Mouse (Mus musculus) MEL (cell line): Measurements from ENCODE around the gene Isg20l2. TPM values are rescaled to one million over a fixed set of nuclear protein-coding genes. Genes with fewer than 3 reads are reported as not detected.

ENCODE experiments used
- DNase-seq: peaks from one replicate; pipeline ENCODE4 v3.0.0; 2011; ENCODE audit warnings: low read depth, low spot score
- H3K27ac ChIP-seq: 2 replicates; pipeline ENCODE4 v1.5.1; 2012; ENCODE audit warnings: low read depth, mild to moderate bottlenecking, control low read depth, low read length, moderate library complexity; ENCODE audit not compliant: control insufficient read depth
- H3K27me3 ChIP-seq, 2 experiments: fragments of 150-350 bp in 1 of 2; sonication (generic) in 1 of 2; 2 replicates each; pipeline ENCODE4 v1.6.1; 2012; ENCODE audit warnings: low read length in 2 of 2, mild to moderate bottlenecking in 2 of 2, improper control_type of control experiment in 1 of 2, moderate library complexity in 1 of 2; ENCODE audit not compliant: insufficient read depth in 2 of 2, control insufficient read depth in 1 of 2
- H3K36me3 ChIP-seq, 2 experiments: 2 replicates each; pipeline ENCODE4 v1.6.1; 2012 to 2014; ENCODE audit warnings: low read length in 2 of 2, improper control_type of control experiment in 1 of 2, inconsistent platforms in 1 of 2, mild to moderate bottlenecking in 1 of 2; ENCODE audit not compliant: insufficient read depth in 2 of 2, control insufficient read depth in 1 of 2
- H3K4me1 ChIP-seq, 2 experiments: fragments of 150-350 bp in 1 of 2; sonication (generic) in 1 of 2; 2 replicates each; pipeline ENCODE4 v1.6.1; 2012; ENCODE audit warnings: low read length in 2 of 2, improper control_type of control experiment in 1 of 2, mild to moderate bottlenecking in 1 of 2; ENCODE audit not compliant: insufficient read depth in 2 of 2, control insufficient read depth in 1 of 2
- H3K4me3 ChIP-seq, 2 experiments: fragments of 150-350 bp in 1 of 2; sonication (generic) in 1 of 2; 2 replicates each; pipeline ENCODE4 v1.5.1; 2012; ENCODE audit warnings: low read depth in 2 of 2, low read length in 2 of 2, mild to moderate bottlenecking in 2 of 2, moderate library complexity in 2 of 2, control low read depth in 1 of 2, improper control_type of control experiment in 1 of 2; ENCODE audit not compliant: control insufficient read depth in 1 of 2, insufficient read depth in 1 of 2
- H3K79me2 ChIP-seq: 2 replicates; pipeline ENCODE4 v1.6.1; 2012; ENCODE audit warnings: mild to moderate bottlenecking, low read length, moderate library complexity; ENCODE audit not compliant: control insufficient read depth, poor library complexity, insufficient read depth
- H3K9ac ChIP-seq: 2 replicates; pipeline ENCODE4 v1.6.1; 2012; ENCODE audit warnings: low read depth, mild to moderate bottlenecking, control low read depth, low read length, moderate library complexity; ENCODE audit not compliant: control insufficient read depth, poor library complexity, severe bottlenecking
- H3K9me3 ChIP-seq: fragments of 150-350 bp; sonication (generic); replicated peaks from 2 replicates; pipeline ENCODE4 v1.6.1; 2012; ENCODE audit warnings: mild to moderate bottlenecking, low read length, improper control_type of control experiment, moderate library complexity; ENCODE audit not compliant: insufficient read depth
- BHLHE40 ChIP-seq: IDR thresholded peaks from 2 replicates; pipeline ENCODE4 v1.6.1; 2012; ENCODE audit warnings: low read depth, mild to moderate bottlenecking, inconsistent platforms, low read length, improper control_type of control experiment, borderline replicate concordance
- CTCF ChIP-seq, 3 experiments: IDR thresholded peaks in 2 of 3; conservative IDR thresholded peaks in 1 of 3; 2 replicates each; pipeline ENCODE4 v1.5.1; 2011 to 2012; ENCODE audit warnings: low read length in 3 of 3, low read depth in 2 of 3, mild to moderate bottlenecking in 2 of 3, improper control_type of control experiment in 1 of 3, inconsistent platforms in 1 of 3, mixed read lengths in 1 of 3, moderate library complexity in 1 of 3; ENCODE audit not compliant: control insufficient read depth in 1 of 3, insufficient read depth in 1 of 3, poor library complexity in 1 of 3, severe bottlenecking in 1 of 3
- E2F4 ChIP-seq: IDR thresholded peaks from 2 replicates; pipeline ENCODE4 v1.6.1; 2011; ENCODE audit warnings: low read depth, low read length, improper control_type of control experiment, borderline replicate concordance
- ELF1 ChIP-seq: IDR thresholded peaks from 2 replicates; pipeline ENCODE4 v1.6.1; 2014; ENCODE audit warnings: low read depth, mild to moderate bottlenecking, inconsistent platforms, low read length, improper control_type of control experiment, moderate library complexity
- ETS1 ChIP-seq: IDR thresholded peaks from 2 replicates; pipeline ENCODE4 v1.6.1; 2012; ENCODE audit warnings: low read depth, mild to moderate bottlenecking, inconsistent platforms, low read length, improper control_type of control experiment, moderate library complexity
- GATA1 ChIP-seq: IDR thresholded peaks from 2 replicates; pipeline ENCODE4 v1.6.1; 2011; ENCODE audit warnings: low read depth, low read length, improper control_type of control experiment
- JUND ChIP-seq: IDR thresholded peaks from 2 replicates; pipeline ENCODE4 v1.6.1; 2011; ENCODE audit warnings: low read depth, mild to moderate bottlenecking, improper control_type of control experiment, low read length
- KAT2A ChIP-seq: conservative IDR thresholded peaks from 2 replicates; pipeline ENCODE4 v1.6.1; 2012; ENCODE audit warnings: low read depth, low read length, improper control_type of control experiment, inconsistent platforms
- MAFK ChIP-seq: IDR thresholded peaks from 2 replicates; pipeline ENCODE4 v1.6.1; 2011; ENCODE audit warnings: low read depth, mild to moderate bottlenecking, low read length, improper control_type of control experiment, borderline replicate concordance
- MAZ ChIP-seq: IDR thresholded peaks from 2 replicates; pipeline ENCODE4 v1.6.1; 2012; ENCODE audit warnings: low read depth, mild to moderate bottlenecking, inconsistent platforms, low read length, improper control_type of control experiment
- MEF2A ChIP-seq: IDR thresholded peaks from 2 replicates; pipeline ENCODE4 v1.6.1; 2014; ENCODE audit warnings: low read depth, mild to moderate bottlenecking, inconsistent platforms, low read length, improper control_type of control experiment; ENCODE audit not compliant: poor library complexity, insufficient replicate concordance, severe bottlenecking; ENCODE audit errors: extremely low read depth
- MYB ChIP-seq: IDR thresholded peaks from 2 replicates; pipeline ENCODE4 v1.6.1; 2011; ENCODE audit warnings: mild to moderate bottlenecking, low read depth, low read length, improper control_type of control experiment
- MYC ChIP-seq: IDR thresholded peaks from 2 replicates; pipeline ENCODE4 v1.6.1; 2011; ENCODE audit warnings: low read depth, mild to moderate bottlenecking, low read length, improper control_type of control experiment, moderate library complexity
- NELFE ChIP-seq: IDR thresholded peaks from 2 replicates; pipeline ENCODE4 v1.6.1; 2011; ENCODE audit warnings: low read depth, low read length, improper control_type of control experiment
- NRF1 ChIP-seq: IDR thresholded peaks from 2 replicates; pipeline ENCODE4 v1.6.1; 2014; ENCODE audit warnings: low read depth, mild to moderate bottlenecking, inconsistent platforms, low read length, improper control_type of control experiment, moderate library complexity; ENCODE audit not compliant: poor library complexity, insufficient read depth, severe bottlenecking
- RAD21 ChIP-seq: IDR thresholded peaks from 2 replicates; pipeline ENCODE4 v1.6.1; 2011; ENCODE audit warnings: mild to moderate bottlenecking, low read depth, low read length, improper control_type of control experiment
- RCOR1 ChIP-seq: IDR thresholded peaks from 2 replicates; pipeline ENCODE4 v1.6.1; 2012; ENCODE audit warnings: low read depth, mild to moderate bottlenecking, inconsistent platforms, low read length, improper control_type of control experiment
- SMC3 ChIP-seq: IDR thresholded peaks from 2 replicates; pipeline ENCODE4 v1.6.1; 2011; ENCODE audit warnings: low read depth, low read length, improper control_type of control experiment
- TAL1 ChIP-seq: IDR thresholded peaks from 2 replicates; pipeline ENCODE4 v1.6.1; 2012; ENCODE audit warnings: mild to moderate bottlenecking, inconsistent platforms, low read length, moderate library complexity, mixed read lengths
- USF2 ChIP-seq, 2 experiments: IDR thresholded peaks; 2 replicates each; pipeline ENCODE4 v1.6.1; 2011 to 2012; ENCODE audit warnings: improper control_type of control experiment in 2 of 2, low read length in 2 of 2, borderline replicate concordance in 1 of 2, inconsistent platforms in 1 of 2, low read depth in 1 of 2, mild to moderate bottlenecking in 1 of 2; ENCODE audit not compliant: insufficient read depth in 1 of 2
- ZC3H11A ChIP-seq: IDR thresholded peaks from 2 replicates; pipeline ENCODE4 v1.6.1; 2012; ENCODE audit warnings: low read depth, mild to moderate bottlenecking, inconsistent platforms, low read length, improper control_type of control experiment
- ZMIZ1 ChIP-seq: IDR thresholded peaks from 2 replicates; pipeline ENCODE4 v1.6.1; 2012; ENCODE audit warnings: low read depth, mild to moderate bottlenecking, inconsistent platforms, low read length, improper control_type of control experiment, moderate library complexity
- ZNF384 ChIP-seq: IDR thresholded peaks from 2 replicates; pipeline ENCODE4 v1.6.1; 2012; ENCODE audit warnings: low read depth, mild to moderate bottlenecking, inconsistent platforms, low read length, improper control_type of control experiment
- polyA plus RNA-seq, 2 experiments: library from polyadenylated mRNA; stranded (reverse) in 1 of 2; unstranded in 1 of 2; fragments of >175 nt in 1 of 2; fragments of >200 nt in 1 of 2; gene quantifications; 2 replicates each; pipeline versions ENCODE4 v1.2.1 to v1.2.4; 2012; ENCODE audit warnings: low replicate concordance in 2 of 2, low read depth in 1 of 2; ENCODE audit not compliant: insufficient read length in 2 of 2, insufficient read depth in 1 of 2, missing spikeins in 1 of 2
- total RNA-seq: library from RNA; depleted of rRNA; stranded (reverse); fragments of 300-350 nt; gene quantifications from 2 replicates; pipeline ENCODE4 v1.2.3, GENCODE M21; 2012

The Isg20l2 gene
- total and polyA plus RNA-seq, 3 experiments = 45.0 to 71.8 TPM; not detected in 1

DNA sequence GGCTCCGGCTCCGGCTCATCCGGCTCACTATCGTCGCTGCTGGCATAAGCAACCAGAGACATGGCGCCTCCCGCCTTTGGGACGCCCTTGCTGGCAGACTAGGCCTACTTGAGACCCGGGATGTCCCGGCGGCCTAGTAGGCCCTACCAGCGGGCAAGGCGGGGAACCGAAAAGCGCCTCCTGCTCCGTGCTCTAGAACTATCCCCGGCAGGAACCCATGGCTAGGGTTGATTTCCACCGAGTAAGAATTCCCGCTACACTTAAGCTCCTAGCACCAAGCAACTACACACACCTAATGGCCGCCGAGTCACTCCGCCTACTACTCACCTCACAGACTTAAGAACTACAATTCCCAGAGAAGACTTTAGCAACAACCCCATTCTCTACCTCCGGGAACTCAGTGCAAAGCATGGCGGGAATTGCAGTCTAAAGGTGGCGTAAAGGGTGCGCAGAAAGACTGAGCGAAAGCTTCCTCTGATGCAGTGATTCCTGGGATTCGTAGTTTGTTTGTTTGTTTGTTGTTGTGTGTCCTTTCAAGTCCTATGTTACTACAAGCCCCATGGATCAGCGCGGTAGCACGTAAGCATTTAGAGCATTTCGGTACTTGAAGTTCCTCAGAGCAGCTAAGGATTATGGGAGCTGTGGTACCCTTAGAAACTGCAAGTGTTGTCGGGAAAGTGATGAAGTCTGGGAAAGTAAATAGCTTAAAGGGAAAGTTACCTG is 44.7 kb upstream of the Isg20l2 start, which contains the start of gene Prcc (continued):
- TF ChIP-seq ZMIZ1 (no peak), KAT2A (peak; percentile 100), MYB (no peak; the same call in 1 of the 2 replicates), BHLHE40 (no peak), RCOR1 (no peak), MAZ (no peak), CTCF (IDR thresholded peaks at IDR 0.05 in 2 of 3, conservative IDR thresholded peaks at IDR 0.05 in 1 of 3; ENCODE audit: control insufficient read depth in 1 of 3, insufficient read depth in 1 of 3, low read depth in 2 of 3, low read length in 3 of 3, poor library complexity in 1 of 3, severe bottlenecking in 1 of 3) (no peak), E2F4 (no peak), JUND (no peak), RAD21 (no peak), USF2 (IDR thresholded peaks at IDR 0.05; ENCODE audit: borderline replicate concordance in 1 of 2, insufficient read depth in 1 of 2, low read depth in 1 of 2, low read length in 2 of 2) (no peak), MAFK (no peak), NELFE (0 out of 2 replicates have a peak, but pooled peaks have one; percentile 42), ELF1 (peak; percentile 89), GATA1 (no peak), TAL1 (no peak), NRF1 (peak; percentile 71), ZNF384 (no peak), MYC (peak; percentile 94), SMC3 (no peak), ZC3H11A (no peak)
- TF ChIP-seq, all 39 proteins: peak for 16

DNA sequence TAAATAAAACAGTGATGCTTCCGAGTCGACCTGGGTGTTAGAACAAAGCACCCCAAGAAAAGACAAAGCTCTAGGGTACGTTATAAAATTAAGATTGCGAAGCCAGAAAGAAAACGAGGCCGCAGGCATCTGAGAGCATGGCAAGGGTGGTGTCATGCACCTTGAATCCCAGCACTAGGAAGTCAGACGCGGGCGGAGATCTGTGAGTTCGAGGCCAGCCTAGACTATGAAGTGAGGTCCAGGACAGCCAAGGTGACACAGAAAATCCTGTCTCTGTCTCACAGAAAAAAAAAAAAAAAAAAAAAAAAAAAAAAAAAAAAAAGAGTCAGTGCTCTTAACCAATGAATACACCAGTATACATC is 44.1 kb upstream of the Isg20l2 start:
- TF ChIP-seq MAFK (no peak), SMC3 (0 out of 2 replicates have a peak, but pooled peaks have one; percentile 10), ETS1 (no peak), MEF2A (no peak)
- TF ChIP-seq, all 39 proteins: peak for 1
- no peaks in the 10 kb centered on the region for H3K27me3 ChIP-seq
- H3K9ac ChIP-seq = peak overlapping the region; percentile 64
- peaks cover 0 to 16% of the 10 kb centered on the region in 2 experiments; a peak in 2 of 4 replicates for H3K36me3 ChIP-seq
- peaks cover 3 to 19% of the 10 kb centered on the region in 2 experiments; a peak in 3 of 4 replicates for H3K4me1 ChIP-seq
- peak overlapping the region; percentile 15; the same call in 1 of the 2 replicates for H3K27ac ChIP-seq
- DNase-seq = no peak
- H3K9me3 ChIP-seq = no peaks in the 10 kb centered on the region
- peak overlapping the region; percentile 40 to 93 for H3K4me3 ChIP-seq
- peaks cover 32% of the 10 kb centered on the region for H3K79me2 ChIP-seq
